Mouse (Mus musculus): ENCODE data around the gene Snx30.

Snx30 gene

DNA sequence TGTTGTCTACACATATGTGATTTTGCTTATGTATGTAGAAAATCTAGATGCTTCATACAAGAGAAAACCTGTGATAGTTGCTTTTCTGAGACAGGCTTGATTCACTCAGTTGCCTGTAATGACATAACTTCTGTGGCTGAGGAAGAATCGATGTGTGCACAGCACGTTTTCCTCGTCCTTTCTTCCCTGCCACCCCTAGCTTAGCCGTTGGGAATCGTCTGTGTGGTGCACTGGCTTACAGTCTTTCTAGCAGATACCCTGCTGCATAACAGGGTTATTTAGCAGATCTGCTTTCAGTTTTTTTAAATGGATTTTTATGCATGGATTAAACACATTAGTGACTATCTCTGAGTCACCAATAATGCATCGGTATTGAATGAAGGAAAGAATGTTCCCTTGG lies 70.9 kb downstream of the Snx30 start:
- no peak for DNase-seq

DNA sequence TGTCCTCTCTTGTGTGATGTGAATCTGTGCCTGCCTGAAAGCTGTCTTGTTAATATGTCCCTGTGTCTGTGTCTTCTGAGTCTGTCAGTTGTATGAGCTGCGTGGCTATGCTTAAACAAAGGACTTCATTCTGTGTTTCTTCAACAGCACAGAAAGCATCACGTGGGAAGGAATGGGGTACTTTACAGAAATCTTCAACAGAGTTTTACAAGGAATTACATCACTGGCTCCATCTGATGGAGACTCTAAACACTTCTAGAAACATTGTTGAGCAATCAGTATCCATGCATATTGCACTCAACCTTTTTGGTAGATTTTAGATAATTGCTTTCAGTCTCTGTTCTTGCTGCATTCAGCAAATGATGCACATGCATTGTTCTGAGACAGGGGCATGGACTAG lies 71.4 kb downstream of the Snx30 start:
- DNase-seq = no peak

DNA sequence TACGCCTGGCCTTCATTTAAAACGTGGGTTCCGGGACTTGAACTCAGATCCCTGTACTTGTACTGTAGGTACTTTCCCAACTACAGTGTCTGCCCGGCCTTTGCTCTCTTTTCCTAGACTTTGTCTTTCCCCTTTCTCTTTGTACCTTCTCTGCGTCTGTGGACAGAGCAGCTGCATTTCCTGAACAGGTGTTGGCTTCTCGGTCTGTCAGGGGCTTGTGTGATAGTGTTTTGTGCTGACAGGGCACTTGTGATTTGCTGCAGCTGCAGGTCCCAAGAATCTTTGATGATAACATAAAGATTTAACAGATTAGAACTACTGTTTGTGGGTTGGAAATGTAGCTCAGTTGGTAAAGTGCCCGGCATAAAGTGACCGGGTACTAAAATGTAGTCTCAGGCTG lies 73.0 kb downstream of the Snx30 start:
- DNase-seq = no peak

DNA sequence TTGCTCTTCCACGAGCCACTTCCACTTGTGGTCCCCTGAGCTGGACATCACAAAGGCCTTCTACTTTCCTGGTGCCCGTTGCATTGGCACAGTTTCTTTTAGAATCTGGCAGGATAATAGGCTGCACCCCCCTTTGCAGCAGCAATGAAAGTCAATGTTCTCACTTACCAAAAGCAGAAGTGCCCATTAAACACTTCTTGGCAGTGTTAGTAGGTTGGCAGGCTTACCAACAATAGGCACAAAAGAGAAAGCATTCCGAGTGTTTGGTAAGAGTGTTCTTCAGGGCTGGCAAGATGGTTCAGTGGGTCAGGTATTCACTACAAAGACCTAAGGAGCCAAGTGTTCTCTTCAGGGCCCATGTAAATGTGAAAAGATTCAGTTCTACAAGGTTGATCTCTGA lies 73.8 kb downstream of the Snx30 start:
- no peak for DNase-seq

DNA sequence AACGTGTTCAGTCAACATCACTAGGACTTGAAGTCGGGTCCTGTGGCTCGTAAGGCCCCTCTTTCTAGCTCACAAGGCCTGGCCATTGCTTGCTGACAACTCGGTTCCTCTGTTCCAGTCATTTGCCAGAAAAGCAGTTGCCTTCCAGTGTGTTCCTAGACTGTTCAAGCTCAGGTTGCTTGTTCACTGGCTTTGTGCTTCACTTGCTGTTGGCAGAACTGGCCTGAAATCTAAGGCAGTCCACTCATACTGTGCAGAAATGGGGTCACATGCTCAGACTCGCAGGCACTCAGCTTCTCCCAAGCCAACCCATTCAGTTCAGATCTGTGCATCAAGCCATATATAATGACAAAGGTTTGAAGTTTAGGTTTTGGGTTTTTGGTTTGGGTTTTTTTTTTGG lies 75.1 kb downstream of the Snx30 start:
- no peak for DNase-seq

DNA sequence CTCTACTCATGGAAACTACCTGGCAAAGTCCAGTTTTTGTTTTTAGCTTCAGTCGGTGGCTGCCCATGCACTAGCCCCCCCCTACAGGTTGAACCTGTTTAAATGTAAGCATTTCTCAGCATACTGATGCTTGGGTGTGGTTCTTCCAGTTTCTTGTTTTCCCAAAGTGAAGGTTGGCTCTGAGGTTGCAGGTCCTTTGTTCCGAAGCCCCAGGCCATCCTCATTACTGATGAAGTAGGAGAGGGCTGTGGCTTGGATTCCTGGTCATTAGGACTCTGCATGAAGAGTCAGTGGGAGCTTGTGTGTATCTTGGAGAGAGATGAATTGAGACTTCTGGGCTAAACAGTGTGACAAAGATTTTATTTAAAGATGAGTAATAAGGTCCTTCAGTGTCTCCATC lies 75.6 kb downstream of the Snx30 start:
- DNase-seq = no peak

DNA sequence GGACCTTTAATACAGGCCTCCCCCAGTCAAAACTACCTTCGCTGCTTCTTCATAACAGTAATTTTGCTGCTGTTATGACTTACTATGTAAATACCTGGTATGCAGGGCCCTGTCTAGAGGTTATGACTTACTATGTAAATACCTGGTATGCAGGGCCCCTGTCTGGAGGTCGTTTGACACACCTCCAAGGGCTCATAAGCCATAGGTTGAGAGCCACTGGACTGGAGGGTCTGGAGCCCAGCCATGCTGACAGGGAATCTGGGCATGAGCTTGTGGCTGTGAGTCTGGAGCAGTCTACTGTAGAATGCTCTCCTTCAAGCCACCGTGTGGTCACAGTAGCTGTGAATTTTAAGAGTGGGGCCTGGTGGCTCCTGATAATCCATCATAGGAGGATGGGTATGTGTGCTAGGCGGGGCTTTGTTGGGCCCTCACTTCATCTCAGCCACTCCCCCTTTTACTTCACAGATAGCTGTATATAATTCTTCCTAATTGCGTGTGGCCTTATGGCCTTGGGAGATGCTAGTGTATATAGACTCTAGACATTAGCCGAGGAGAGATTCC lies 78.6 kb downstream of the Snx30 start:
- no peak for DNase-seq

DNA sequence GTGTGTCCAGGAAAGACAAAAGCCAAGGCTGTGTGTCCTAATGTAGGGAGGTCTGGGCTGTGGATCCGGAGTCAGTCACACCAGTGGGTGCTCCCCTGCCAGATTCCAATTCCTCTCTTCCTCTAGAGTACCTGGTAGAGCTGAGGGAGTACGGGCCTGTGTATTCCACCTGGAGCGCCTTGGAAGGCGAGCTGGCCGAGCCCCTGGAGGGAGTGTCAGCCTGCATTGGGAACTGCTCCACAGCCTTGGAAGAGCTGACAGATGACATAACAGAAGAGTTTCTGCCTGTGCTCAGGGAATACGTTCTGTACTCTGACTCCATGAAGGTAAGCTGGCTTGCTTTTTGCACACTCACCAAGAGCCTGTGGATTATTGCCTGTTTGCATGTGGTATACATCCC lies 80.6 kb downstream of the Snx30 start:
- no peak for DNase-seq

DNA sequence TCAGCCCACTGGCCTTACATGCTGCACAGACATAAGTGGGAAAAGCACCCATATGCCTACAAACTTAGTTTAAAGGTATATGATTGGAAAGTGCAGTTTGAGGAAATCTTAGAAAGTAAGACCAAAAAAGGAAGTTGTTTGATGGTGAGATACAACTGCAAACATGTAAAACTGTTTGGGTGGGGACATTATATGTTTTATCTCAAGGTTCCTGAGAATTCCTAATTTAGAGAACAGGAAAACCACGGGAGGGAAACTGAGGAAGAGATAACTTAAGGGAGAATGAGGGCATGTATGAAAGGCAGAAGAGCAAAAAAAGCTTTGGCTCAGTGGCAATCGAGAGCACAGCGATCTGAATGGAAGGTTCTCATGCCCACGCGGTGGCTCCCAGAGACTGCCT lies 81.4 kb downstream of the Snx30 start:
- no peak for DNase-seq

DNA sequence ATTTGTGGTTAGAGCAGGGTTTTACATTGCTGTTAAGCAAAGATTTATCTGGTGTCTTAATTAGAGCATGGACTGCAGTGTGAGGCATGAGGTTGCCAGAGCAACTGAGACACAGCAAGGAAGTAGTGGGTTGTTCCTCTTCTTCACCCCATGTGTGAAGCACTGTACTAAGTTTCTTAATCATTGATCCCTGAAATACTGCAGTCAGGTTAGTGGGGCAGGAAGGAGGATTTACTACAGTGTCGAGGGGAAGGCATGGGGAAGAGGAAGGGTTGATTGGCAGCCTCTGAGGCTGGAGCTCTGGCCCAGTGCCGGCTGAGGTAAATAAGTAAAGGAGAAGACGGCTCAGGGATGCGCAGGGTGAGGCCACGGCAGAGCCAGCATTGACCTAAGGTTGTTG lies 82.4 kb downstream of the Snx30 start:
- DNase-seq = no peak

DNA sequence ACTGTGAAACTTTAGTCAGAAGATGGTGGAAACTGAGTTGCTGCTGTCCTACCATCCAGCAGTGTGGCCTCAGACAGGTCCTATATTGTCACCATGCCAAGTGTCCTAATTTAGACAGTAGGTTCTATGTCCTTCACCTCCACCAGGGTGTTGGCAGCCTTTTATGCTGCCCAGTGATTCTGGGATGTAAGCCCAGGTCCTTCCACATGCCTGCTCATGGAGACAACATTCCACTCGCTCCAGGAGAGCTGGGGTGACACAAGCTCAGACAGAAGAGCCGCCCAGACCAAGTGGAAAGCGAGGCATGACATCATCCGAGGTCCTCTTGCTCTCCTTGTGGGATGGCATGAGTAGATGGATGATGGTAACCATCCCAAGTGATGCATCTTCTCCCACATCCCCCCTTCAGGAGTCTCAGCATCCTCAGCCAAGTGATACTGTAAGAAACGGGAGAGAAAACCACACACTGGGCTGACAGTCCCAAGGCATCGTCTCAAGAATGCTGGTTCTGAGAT lies 84.5 kb downstream of the Snx30 start:
- no peak for DNase-seq

DNA sequence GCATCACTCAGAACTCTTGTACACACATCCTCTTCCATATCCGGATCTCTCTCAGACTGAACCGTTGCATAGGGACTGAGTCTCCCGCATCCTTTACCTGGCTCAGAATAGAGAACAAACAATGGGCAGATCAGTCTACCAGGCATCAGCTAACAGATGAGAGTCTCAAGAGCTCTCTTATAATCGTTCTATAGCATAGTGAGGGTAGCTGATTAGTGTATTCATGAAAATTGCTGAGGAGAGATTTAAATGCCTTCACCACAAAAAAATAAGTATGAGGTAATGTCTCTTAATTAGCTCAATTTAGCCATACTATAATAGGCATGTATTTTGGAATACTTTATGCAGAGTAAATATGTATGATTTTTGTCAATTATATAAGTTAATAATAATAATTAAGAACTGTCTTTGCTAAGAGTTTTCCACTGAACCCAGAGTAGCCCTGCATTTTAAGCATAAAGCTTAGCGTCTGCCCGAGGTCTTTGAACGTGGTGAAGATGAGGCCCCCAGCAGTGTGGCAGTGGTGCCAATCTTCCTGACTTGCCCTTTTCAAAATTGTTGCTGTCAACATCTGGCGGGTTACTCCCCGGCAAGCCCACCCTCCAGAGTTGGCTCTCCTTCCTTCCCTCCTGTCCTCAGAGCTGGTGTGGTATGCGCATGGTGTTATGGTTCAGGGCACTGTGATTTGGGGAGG lies 86.2 kb downstream of the Snx30 start:
- no peak for DNase-seq

DNA sequence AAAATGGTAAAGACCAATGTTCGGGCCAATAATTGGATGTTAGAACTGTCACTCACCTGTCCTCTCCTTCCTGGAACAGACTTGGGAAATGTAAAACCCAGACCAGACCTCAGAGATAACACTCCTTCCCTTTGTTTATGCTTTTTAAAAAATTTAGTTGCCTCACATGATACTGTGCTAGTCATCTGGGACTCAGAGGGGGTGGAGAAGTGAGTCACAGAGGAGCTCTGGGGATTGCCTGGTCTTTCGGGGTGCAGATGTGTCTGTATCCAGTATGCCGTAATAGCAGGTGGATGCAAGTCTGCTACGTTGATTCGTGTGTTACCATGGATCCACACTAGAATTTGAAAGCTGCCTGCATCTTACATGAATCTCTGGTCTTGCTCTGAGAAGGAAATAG lies 87.1 kb downstream of the Snx30 start:
- no peak for DNase-seq

DNA sequence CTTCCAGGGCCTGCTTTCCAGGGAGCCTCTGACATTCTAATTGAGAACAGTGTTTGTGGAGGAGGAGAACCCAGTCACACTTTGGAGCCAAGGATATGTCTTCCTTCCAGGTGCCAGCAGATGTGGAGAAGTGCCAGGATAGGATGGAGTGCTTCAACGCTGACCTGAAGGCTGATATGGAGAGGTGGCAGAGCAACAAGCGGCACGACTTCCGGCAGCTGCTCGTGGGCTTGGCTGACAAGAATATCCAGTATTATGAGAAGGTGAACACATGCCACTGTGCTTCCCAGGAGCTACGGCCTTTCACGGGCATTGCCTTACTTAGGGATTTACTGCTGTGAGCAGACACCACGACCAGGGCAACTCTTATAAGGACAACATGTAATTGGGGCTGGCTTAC lies 88.8 kb downstream of the Snx30 start:
- no peak for DNase-seq

DNA sequence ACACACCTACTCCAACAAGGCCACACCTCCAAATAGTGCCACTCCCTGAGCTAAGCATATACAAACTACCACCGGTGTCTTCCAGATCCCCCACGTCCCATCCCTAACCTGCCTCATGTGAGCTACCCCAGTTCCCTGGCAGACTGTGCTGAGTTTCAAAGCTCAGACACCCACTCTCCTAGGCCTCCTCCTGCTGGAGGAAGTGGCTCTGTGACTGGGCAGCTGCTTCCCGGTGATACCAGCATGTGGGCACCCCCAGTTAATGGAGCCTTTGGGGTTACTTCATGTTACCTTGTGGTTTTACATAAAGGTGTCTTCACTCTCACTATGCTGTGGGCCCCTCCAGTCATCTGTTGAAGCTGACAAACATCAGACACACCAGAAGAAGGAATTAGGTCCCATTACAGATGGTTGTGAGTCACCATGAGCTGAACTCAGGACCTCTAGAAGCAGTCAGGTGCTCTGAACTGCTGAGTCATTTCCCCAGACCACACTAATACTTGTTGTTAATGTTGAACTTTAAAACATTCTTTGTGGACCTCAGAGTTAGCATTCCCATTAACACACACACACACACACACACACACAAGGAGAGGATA lies 89.4 kb downstream of the Snx30 start:
- DNase-seq = no peak

DNA sequence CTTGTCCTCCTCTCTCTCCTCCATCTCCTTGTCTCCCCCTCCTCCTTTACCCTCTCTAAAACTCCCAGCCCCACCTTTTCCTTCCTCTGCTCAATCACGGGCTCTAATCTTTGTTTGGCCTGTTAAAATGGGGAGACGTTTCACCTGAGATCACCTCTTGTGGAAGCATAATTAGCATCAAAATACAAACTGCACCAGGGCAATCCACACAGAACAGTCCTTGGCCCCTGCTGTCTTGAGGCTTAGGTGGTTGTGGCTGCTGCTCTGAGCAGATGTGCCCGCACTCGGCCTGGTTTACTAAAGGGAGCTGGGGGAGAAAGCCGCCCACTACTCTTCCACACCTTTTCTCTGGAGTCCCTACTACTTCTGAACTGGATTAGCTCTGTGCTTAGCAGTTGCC lies 90.4 kb downstream of the Snx30 start:
- no peak for DNase-seq

DNA sequence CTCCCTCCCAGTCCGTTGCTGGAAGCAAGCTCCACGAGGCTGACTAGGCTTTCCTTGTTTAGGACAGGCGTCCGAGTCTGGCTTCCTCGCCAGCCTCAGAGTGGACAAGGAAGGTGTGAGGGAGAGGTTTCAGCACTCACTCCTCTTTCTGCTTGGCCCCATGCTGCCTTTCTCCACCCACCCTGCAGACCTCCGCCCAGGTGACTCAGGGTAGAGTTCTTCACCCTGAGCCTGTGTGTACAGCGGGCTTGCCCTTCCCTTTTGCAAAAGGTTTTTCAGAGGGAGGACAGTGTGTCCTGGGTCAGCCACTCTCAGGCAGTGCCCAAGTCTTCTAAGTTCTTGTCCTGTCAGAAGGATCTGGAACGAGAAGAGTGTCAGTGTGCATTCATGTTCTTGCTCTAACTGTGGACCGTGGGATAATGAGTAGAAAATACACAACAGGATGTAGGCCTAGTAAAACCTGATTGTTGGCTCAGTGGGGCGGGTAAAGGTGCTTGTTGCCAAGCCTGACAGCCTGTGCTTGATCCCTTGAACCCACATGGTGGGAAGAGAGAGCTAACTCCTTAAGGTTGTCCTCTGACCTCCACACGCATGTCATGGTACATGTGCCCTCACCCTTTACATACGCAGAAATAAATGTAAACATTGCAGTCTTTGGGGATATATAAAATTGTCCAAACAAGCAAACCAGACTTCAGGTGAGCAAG lies 92.3 kb downstream of the Snx30 start:
- no peak for DNase-seq

DNA sequence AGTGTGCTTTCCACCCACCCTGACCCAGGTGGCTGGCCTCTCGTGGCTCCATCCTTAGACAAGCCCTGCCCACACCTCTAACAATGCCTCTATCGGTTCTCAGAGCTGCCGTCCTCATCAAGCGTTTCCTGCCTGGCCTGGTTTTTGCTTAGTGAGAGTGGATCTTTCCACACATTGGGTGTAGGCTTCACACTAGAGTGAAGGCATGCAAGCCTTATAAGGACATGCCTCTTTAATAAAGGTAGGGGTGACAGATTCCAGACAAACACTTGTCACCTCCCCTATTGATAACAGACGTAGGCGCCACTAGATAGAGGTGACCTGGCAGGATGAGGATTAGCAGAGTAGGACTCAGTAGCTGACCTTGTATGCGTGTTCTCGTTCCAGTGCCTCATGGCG lies 92.9 kb downstream of the Snx30 start:
- DNase-seq = no peak

DNA sequence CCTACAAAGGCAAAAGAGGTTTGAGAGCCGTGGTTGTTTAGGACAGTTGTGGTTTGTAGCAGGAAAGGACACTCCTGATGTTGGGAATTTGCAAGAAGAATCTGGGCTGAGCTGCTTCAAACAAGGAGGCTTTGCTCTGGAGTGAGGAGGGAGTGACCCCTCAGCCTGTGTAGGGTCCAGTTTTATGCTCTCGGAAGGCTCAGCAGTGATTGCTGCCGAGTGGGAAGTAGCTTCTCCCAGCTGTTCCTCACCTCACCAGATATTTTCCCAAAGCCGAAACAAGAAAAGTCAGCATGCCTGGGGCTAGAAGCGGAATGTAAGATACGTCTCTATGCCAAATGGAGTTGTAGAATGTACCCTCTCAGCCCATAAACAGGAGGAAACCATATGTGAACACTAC lies 96.2 kb downstream of the Snx30 start:
- DNase-seq = no peak

DNA sequence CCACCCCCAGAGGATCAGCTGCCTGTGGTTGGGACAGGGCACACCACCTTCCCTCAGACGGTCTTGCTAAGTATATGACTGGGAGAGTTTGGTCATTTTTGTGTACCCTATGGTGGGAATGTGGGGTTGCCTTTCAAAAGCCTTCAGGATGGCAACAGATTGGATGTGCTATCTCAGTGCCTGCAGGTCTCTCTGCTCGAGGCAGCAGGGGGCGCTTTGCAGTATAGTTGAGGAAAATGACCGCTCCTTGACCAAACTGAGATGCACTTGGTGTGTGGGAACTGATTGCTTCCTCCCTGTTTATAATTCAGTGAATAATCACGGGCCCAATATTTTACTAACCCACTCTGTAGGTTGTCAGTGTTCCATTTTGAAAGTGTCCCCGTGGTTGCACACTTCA lies 96.9 kb downstream of the Snx30 start:
- no peak for DNase-seq

DNA sequence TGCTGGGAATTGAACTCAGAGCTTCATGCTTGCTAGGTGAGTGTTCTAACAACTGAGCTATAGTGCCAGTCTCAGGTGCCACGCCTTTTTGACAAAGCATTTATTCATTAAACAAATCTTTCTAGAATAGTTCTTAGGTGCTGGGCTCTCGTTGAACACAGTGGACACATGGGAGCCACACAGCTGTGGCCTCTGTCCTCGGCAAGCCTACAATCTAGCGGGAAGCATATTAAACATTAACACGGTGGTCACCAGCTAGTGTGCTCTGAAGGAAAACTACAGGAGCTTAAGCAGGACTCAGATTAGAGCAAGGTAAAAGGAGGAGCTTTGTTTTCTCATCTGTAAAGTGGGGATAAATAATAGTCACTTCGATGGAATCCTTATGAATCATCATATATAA lies 101.5 kb downstream of the Snx30 start:
- DNase-seq = no peak

DNA sequence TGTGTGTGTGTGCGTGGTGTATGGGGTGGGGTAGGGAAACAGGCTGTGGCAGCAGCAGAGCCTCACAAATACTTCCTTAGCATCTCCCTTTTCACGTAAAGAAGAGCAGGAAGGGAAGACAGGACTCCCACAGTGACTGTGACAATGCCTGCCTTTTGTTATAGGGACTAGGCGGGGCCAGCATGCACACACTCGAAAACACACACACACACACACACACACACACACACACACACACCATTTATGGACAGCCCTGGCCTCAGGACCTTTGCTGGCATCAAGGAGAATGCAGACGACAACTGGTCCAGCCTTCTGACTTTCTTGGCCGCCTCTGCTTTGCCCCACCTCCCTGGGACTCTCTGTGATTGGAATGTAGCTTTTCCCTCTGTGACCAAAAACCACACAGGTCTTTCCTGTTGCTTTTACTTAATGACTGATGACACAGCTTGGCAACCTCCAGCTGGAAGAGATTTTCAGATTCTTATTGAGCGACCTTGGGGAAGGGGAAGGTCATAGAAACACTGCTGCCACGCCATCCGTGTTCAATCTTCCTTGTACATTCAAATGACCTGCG lies 102.1 kb downstream of the Snx30 start:
- DNase-seq = no peak

DNA sequence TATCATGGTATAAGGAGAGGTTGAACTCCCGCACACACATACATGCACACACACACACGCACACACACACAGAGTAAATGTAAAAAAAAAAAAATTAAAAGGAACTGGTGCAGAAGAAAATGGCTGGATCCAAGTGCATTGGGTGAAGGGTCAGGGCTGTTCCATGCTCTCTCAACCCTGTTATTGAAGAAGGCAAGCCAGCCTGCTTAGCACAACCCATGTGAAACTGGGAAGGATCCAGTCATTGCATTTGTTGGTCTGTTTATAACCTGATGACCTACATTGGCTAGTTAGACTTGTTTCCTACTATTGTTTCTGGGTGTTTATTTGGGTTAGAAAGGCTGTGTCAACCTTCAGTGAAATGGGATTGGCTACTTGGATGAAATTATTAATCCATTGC lies 103.1 kb downstream of the Snx30 start:
- DNase-seq = no peak
